Mouse (Mus musculus): ENCODE results near the gene Tead1.

DNA sequence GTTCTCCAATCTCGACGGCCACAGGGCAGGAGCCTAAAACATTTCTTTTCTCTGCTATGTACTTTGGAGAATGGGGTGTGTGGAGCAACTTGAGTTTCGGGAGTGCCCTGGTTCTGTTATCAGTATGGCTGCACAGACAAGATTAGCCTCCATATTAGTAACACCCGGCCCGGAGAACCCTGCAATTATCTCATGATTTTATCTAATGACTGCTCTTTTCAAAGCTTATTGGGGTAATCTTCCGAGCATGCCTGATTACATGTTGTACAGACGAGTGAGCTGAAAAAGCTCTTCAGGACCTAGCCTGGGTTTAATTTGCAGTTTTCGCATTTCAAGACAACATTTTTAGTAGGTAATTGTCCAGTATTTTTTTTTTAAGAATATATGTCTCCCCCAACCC is 122.6 kb downstream of the Tead1 start:
- TF ChIP-seq POLR2A (IDR thresholded peaks at IDR 0.05; ENCODE audit: insufficient read length, low read depth): no peak
- TF ChIP-seq USF1 (IDR thresholded peaks at IDR 0.05; ENCODE audit: low read depth): no peak
- no peak for TF ChIP-seq TCF12 (IDR thresholded peaks at IDR 0.05; ENCODE audit: insufficient read depth, poor library complexity, severe bottlenecking)
- no peak for TF ChIP-seq MYOG (IDR thresholded peaks at IDR 0.05; ENCODE audit: control insufficient read depth in 1 of 3, insufficient read depth in 1 of 3, insufficient read length in 2 of 3, low read depth in 2 of 3)
- TF ChIP-seq REST (IDR thresholded peaks at IDR 0.05; ENCODE audit: insufficient read depth, insufficient read length): no peak
- TF ChIP-seq MAX (IDR thresholded peaks at IDR 0.05; ENCODE audit: low read depth): no peak
- TF ChIP-seq E2F4 (IDR thresholded peaks at IDR 0.05; ENCODE audit: insufficient read depth): no peak
- no peak for TF ChIP-seq SRF (IDR thresholded peaks at IDR 0.05; ENCODE audit: control insufficient read depth, insufficient read length, low read depth)
- no peak for TF ChIP-seq POLR2AphosphoS2 (IDR thresholded peaks at IDR 0.05; ENCODE audit: insufficient read length, low read depth)
- TF ChIP-seq CEBPB (IDR thresholded peaks at IDR 0.05; ENCODE audit: insufficient read depth, poor library complexity, severe bottlenecking): no peak
- TF ChIP-seq MYOD1 (IDR thresholded peaks at IDR 0.05; ENCODE audit: control insufficient read depth in 1 of 3, insufficient read length in 2 of 3, low read depth in 2 of 3): no peak

All from myocyte (in vitro differentiated cells).